Mouse (Mus musculus) central nervous system, embryonic 11.5 days (tissue): ENCODE results near the gene Dnaja1. TPM values are rescaled to one million over a fixed set of nuclear protein-coding genes. Genes with fewer than 3 reads are reported as not detected.

Source experiments
- polyA plus RNA-seq: library from polyadenylated mRNA; depleted of rRNA; stranded (reverse); fragments of >200 nt; gene quantifications from 2 replicates; pipeline ENCODE4 v1.2.3, GENCODE M21; 2012; rRNA removed

The Dnaja1 gene
- polyA plus RNA-seq, result 203 and 223 TPM in 2 replicates

DNA sequence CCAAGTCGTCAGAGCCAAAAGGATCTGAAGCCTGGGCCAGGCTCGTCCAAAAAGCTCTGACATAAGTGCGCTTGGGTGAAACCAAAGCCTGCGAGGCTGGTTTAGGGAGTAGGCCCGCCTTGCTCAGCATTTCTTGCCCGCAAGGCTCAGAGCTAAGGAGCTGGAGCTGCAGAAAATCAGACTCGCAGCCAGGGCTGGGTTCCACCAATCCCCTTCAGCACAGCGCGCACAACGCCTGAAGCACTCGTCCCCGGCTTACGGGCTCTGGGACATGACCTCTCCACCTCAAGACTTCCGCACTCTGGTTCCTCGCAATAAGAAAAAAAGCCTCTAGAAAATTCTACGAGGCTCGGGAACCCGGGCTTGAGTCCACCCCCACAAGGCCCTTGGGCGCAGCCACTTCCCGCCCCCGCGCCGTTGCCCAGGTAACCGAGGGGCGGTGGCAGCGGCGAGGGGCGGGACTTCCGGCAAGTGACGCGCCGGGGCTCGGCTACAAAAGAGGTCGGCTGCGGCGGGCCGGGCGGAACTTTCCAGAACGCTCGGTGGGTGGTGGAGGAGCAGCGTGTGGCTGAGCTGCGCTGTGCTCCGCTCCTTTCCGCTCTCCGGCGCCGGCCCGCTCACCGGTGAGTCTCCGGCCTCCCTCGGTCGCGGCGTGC is at the start of gene Dnaja1:
TSS of gene Dnaja1 (plus strand) at position 140 of the 656 bp plus-strand sequence.

DNA sequence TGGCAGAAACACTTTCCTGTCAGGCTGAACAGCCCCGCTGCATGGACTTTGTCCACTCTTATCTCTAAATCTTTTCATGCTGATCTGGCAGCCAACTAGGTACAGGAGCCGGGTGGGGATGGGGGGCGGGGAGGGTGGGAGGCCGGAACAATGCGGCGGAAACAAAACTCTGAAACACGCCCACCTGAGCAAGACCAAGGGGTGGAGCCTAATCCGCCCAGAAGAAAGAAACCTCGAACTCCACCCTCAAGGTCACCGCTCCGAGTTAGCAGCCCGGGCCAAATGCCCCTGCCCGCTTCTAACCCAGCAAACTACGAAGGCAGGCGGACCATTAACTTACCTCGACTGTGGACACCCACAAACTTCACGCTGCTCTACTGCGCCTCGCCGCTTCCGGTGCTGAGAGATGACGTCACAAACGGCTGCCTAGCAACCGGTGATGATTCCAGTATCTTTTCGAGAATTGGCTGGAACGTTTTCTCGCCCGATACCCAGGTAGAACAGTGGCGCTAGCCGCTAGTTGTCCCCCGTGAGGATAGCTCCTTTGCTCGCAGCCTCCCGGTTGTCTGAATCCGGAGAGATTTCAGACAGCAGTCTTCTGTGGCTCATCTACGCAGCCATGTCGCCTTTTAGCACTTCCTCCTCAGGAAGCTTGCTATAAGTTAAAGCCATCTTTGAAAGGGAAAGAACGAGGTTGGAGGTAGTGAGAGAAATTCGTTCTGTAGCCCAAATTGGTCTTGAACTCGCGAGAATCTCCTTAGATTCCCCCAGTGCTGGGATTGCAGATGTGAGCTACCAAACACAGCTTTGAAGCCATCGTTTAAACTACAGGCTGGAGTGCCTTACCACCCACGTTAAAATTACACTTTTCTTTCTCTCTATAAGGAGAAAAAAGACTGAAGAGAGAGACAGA is 18.9 kb upstream of the Dnaja1 start, which contains the start of gene Aptx:
TSS of gene Aptx (minus strand) at position 398 of the 913 bp plus-strand sequence.

DNA sequence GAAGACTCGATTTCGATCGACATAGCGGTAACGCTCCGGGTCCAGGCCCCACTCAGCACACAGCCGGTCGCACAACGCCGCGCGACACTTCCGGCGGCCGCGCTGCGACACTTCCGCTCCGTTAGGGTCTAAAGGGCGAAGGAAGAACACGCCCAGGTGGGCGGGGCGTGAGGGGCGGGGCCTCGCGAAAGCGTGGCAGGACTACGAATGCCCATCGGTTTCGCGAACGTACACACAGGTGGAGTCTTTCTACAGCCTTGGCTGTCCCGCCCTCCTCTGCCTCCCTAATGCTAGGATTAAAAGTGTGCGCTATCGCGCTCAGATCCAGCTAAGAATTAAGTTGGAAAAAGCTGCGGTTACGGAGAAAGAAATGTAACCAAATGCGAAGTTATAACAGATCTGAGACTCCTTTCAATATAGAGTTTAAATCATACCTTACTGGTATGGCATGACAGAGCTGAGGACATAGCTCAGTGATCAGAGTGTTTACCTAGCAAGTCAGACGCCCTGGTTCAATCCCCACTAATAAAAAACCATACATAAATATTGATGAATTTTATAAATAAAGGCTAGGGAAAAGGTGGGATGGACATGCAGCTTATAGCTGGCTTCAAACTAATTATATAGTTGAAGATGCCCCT is 36.0 kb downstream of the Dnaja1 start, which contains the start of gene Smu1:
TSS of gene Smu1 (minus strand) at position 144 of the 641 bp plus-strand sequence.

Other genes starting within 250 kb of the Dnaja1 start
- gene Tmem215, start 250.0 kb upstream of the Dnaja1 start, polyA plus RNA-seq, result 0.11 and 0.21 TPM in 2 replicates
- 31.0 and 33.5 TPM in 2 replicates for gene Aptx, start 19.0 kb upstream of the Dnaja1 start, polyA plus RNA-seq
- gene Smu1, start 35.8 kb downstream of the Dnaja1 start, polyA plus RNA-seq, result 107 and 133 TPM in 2 replicates
- gene B4galt1, start 131.9 kb downstream of the Dnaja1 start, polyA plus RNA-seq, result 10.7 and 19.1 TPM in 2 replicates
- gene Spink4, start 197.9 kb downstream of the Dnaja1 start, polyA plus RNA-seq, result 0.47 and 0.97 TPM in 2 replicates
- gene Bag1, start 226.1 kb downstream of the Dnaja1 start, polyA plus RNA-seq, result 129 and 142 TPM in 2 replicates
- 113 and 122 TPM in 2 replicates for gene Chmp5, start 226.3 kb downstream of the Dnaja1 start, polyA plus RNA-seq
- gene Nfx1, start 248.8 kb downstream of the Dnaja1 start, polyA plus RNA-seq, result 85.7 and 88.3 TPM in 2 replicates